Mouse (Mus musculus): ENCODE data around the gene Rpl23a.
"Not testable (repeated sequence)": the region's sequence is repeated elsewhere in the genome, so short reads cannot be mapped to it uniquely, and the experiment has no call there.

Gene Rpl23a

GRCm38 (mm10) chr11:78146707-78147543 lies 36.5 kb downstream of the Rpl23a start:
- DNase-seq (ENCODE audit: extremely low read depth, low read depth, low spot score), result no peak

- DNase-seq (ENCODE audit: extremely low read depth, low read depth, low spot score), result no peak
Measured at GRCm38 (mm10) chr11:78146168-78146567, 37.2 kb downstream of the Rpl23a start.

- DNase-seq (ENCODE audit: extremely low read depth, low read depth, low spot score), result no peak
Measured at GRCm38 (mm10) chr11:78143520-78143919, 39.9 kb downstream of the Rpl23a start.

- no peak for DNase-seq (ENCODE audit: extremely low read depth, low read depth, low spot score)
Measured at GRCm38 (mm10) chr11:78140665-78141064, 42.7 kb downstream of the Rpl23a start.

GRCm38 (mm10) chr11:78138023-78138422 lies 45.4 kb downstream of the Rpl23a start:
- DNase-seq (ENCODE audit: extremely low read depth, low read depth, low spot score), result no peak

- no peak for DNase-seq (ENCODE audit: extremely low read depth, low read depth, low spot score)
Measured at GRCm38 (mm10) chr11:78137584-78137983, 45.8 kb downstream of the Rpl23a start.

- no peak for DNase-seq (ENCODE audit: extremely low read depth, low read depth, low spot score)
Measured at GRCm38 (mm10) chr11:78136132-78136531, 47.3 kb downstream of the Rpl23a start.

- not testable (repeated sequence) for DNase-seq (ENCODE audit: extremely low read depth, low read depth, low spot score)
Measured at GRCm38 (mm10) chr11:78135314-78135713, 48.1 kb downstream of the Rpl23a start.

GRCm38 (mm10) chr11:78134344-78134743 lies 49.0 kb downstream of the Rpl23a start:
- no peak for DNase-seq (ENCODE audit: extremely low read depth, low read depth, low spot score)

GRCm38 (mm10) chr11:78133915-78134314 lies 49.5 kb downstream of the Rpl23a start:
- no peak for DNase-seq (ENCODE audit: extremely low read depth, low read depth, low spot score)
